Mouse (Mus musculus) neural tube, embryonic 13.5 days (tissue): ENCODE results near the gene Mbnl2. TPM values are rescaled to one million over a fixed set of nuclear protein-coding genes. Genes with fewer than 3 reads are reported as not detected.

Source experiments
- ATAC-seq: fragments of 200-750 bp; cut with Nextera tagmentation; 2 replicates; pipeline ENCODE4 v1.8.0; 2017; ENCODE audit warnings: low read depth, mild to moderate bottlenecking, moderate TSS enrichment, moderate library complexity
- H3K27ac ChIP-seq: fragments of 300-500 bp; sonication (generic); replicated peaks from 2 replicates; pipeline ENCODE4 v1.5.1; 2015; ENCODE audit warnings: moderate library complexity, mild to moderate bottlenecking, inconsistent platforms
- H3K27me3 ChIP-seq: fragments of 300-500 bp; sonication (generic); 2 replicates; pipeline ENCODE4 v1.6.1; 2015; ENCODE audit warnings: mild to moderate bottlenecking, inconsistent platforms
- H3K36me3 ChIP-seq: fragments of 300-500 bp; sonication (generic); 2 replicates; pipeline ENCODE4 v1.6.1; 2015; ENCODE audit warnings: mild to moderate bottlenecking, inconsistent platforms
- H3K4me1 ChIP-seq: fragments of 300-500 bp; sonication (generic); replicated peaks from 2 replicates; pipeline ENCODE4 v1.6.1; 2015; ENCODE audit warnings: inconsistent platforms
- H3K4me2 ChIP-seq: fragments of 300-500 bp; sonication (generic); 2 replicates; pipeline ENCODE4 v1.6.1; 2015; ENCODE audit warnings: inconsistent platforms, mild to moderate bottlenecking, moderate library complexity
- H3K4me3 ChIP-seq: fragments of 300-500 bp; sonication (generic); 2 replicates; pipeline ENCODE4 v1.5.1; 2015; ENCODE audit warnings: mild to moderate bottlenecking, inconsistent platforms
- H3K9ac ChIP-seq: fragments of 300-500 bp; sonication (generic); 2 replicates; pipeline ENCODE4 v1.6.1; 2015; ENCODE audit warnings: moderate library complexity, mild to moderate bottlenecking, inconsistent platforms
- H3K9me3 ChIP-seq: fragments of 300-500 bp; sonication (generic); 2 replicates; pipeline ENCODE4 v1.6.1; 2016; ENCODE audit warnings: inconsistent platforms
- WGBS: fragments of 180-500 bp; shearing (Covaris S2); methylation state at CpG from one replicate; pipeline ENCODE4 v1.1.7; 2015; 5-methylcytosine and 5-hydroxymethylcytosine counted together
- polyA plus RNA-seq: library from polyadenylated mRNA; unstranded; fragments of >200 nt; fragmentation: Nextera tagmentation; extraction: Ambion mirVana; gene quantifications from 2 replicates; pipeline ENCODE4 v1.2.1, GENCODE M21; 2015

The Mbnl2 gene
- polyA plus RNA-seq, 1 experiment from 2014 or later, result 39.4 TPM

GRCm38 (mm10) chr14:120322041-120322440, 46.6 kb downstream of the Mbnl2 start:
- ATAC-seq, result no peak
- Histone ChIP-seq H3K27me3 (no peaks in the 10 kb centered on the region), H3K9me3 (no peaks in the 10 kb centered on the region), H3K4me3 (no peak overlapping the region), H3K36me3 (no peaks in the 10 kb centered on the region), H3K27ac (no peak overlapping the region), H3K9ac (no peak overlapping the region), H3K4me1 (no peaks in the 10 kb centered on the region), H3K4me2 (no peak overlapping the region)
- 91% methylated on average over 8 of the region's 8 CpGs for WGBS

GRCm38 (mm10) chr14:120323111-120323510, 47.6 kb downstream of the Mbnl2 start:
- no peak overlapping the region for H3K9ac ChIP-seq
- WGBS, result 90% methylated on average over 1 of the region's 1 CpGs
- no peaks in the 10 kb centered on the region for H3K9me3 ChIP-seq
- H3K36me3 ChIP-seq, result no peaks in the 10 kb centered on the region
- no peak overlapping the region for H3K27ac ChIP-seq
- no peak overlapping the region for H3K4me2 ChIP-seq
- no peaks in the 10 kb centered on the region for H3K27me3 ChIP-seq
- no peaks in the 10 kb centered on the region for H3K4me1 ChIP-seq
- ATAC-seq, result no peak
- H3K4me3 ChIP-seq, result no peak overlapping the region

GRCm38 (mm10) chr14:120324061-120324791, 48.8 kb downstream of the Mbnl2 start:
- no peak overlapping the region for H3K4me2 ChIP-seq
- H3K36me3 ChIP-seq, result no peaks in the 10 kb centered on the region
- H3K9ac ChIP-seq, result no peak overlapping the region
- whole genome bisulfite sequencing, result 93% methylated on average over 8 of the region's 8 CpGs
- no peak overlapping the region for H3K27ac ChIP-seq
- H3K9me3 ChIP-seq, result no peaks in the 10 kb centered on the region
- no peak for ATAC-seq
- H3K4me1 ChIP-seq, result no peaks in the 10 kb centered on the region
- H3K4me3 ChIP-seq, result no peak overlapping the region
- H3K27me3 ChIP-seq, result no peaks in the 10 kb centered on the region

- no peak for ATAC-seq
- H3K27me3 ChIP-seq, result no peaks in the 10 kb centered on the region
- no peaks in the 10 kb centered on the region for H3K4me1 ChIP-seq
- H3K36me3 ChIP-seq, result no peaks in the 10 kb centered on the region
- no peak overlapping the region for H3K9ac ChIP-seq
- H3K27ac ChIP-seq, result no peak overlapping the region
- no peaks in the 10 kb centered on the region for H3K9me3 ChIP-seq
- H3K4me3 ChIP-seq, result no peak overlapping the region
- WGBS, result 92% methylated on average over 19 of the region's 19 CpGs
- H3K4me2 ChIP-seq, result no peak overlapping the region
Observed at GRCm38 (mm10) chr14:120324883-120325480, 49.5 kb downstream of the Mbnl2 start.

GRCm38 (mm10) chr14:120325673-120326072, 50.2 kb downstream of the Mbnl2 start:
- ATAC-seq, result no peak
- WGBS, result 84% methylated on average over 5 of the region's 5 CpGs
- no peaks in the 10 kb centered on the region for H3K27me3 ChIP-seq
- H3K27ac ChIP-seq, result no peak overlapping the region
- H3K36me3 ChIP-seq, result no peaks in the 10 kb centered on the region
- H3K4me2 ChIP-seq, result no peak overlapping the region
- H3K4me3 ChIP-seq, result no peak overlapping the region
- no peaks in the 10 kb centered on the region for H3K9me3 ChIP-seq
- no peak overlapping the region for H3K9ac ChIP-seq
- H3K4me1 ChIP-seq, result peaks cover 6% of the 10 kb centered on the region; the same call in 1 of the 2 replicates

- Histone ChIP-seq H3K27me3 (no peaks in the 10 kb centered on the region), H3K36me3 (no peaks in the 10 kb centered on the region), H3K9ac (no peak overlapping the region), H3K27ac (no peak overlapping the region), H3K4me3 (no peak overlapping the region), H3K9me3 (no peaks in the 10 kb centered on the region), H3K4me1 (peaks cover 22% of the 10 kb centered on the region), H3K4me2 (no peak overlapping the region)
- 69% methylated on average over 12 of the region's 12 CpGs for WGBS
- ATAC-seq, result no peak
Observed at GRCm38 (mm10) chr14:120330454-120330853, 55.0 kb downstream of the Mbnl2 start.

- ATAC-seq, result no peak
- H3K4me3 ChIP-seq, result no peak overlapping the region
- no peak overlapping the region for H3K27ac ChIP-seq
- no peaks in the 10 kb centered on the region for H3K36me3 ChIP-seq
- H3K4me2 ChIP-seq, result no peak overlapping the region
- H3K9me3 ChIP-seq, result no peaks in the 10 kb centered on the region
- H3K4me1 ChIP-seq, result peaks cover 25% of the 10 kb centered on the region
- WGBS, result 83% methylated on average over 13 of the region's 13 CpGs
- H3K27me3 ChIP-seq, result no peaks in the 10 kb centered on the region
- no peak overlapping the region for H3K9ac ChIP-seq
Observed at GRCm38 (mm10) chr14:120330881-120331514, 55.5 kb downstream of the Mbnl2 start.

GRCm38 (mm10) chr14:120333465-120334243, 58.2 kb downstream of the Mbnl2 start:
- WGBS, result 87% methylated on average over 15 of the region's 15 CpGs
- H3K4me1 ChIP-seq, result peaks cover 49% of the 10 kb centered on the region
- no peaks in the 10 kb centered on the region for H3K36me3 ChIP-seq
- no peaks in the 10 kb centered on the region for H3K9me3 ChIP-seq
- no peaks in the 10 kb centered on the region for H3K27me3 ChIP-seq
- no peak overlapping the region for H3K27ac ChIP-seq
- no peak overlapping the region for H3K4me2 ChIP-seq
- H3K9ac ChIP-seq, result no peak overlapping the region
- H3K4me3 ChIP-seq, result no peak overlapping the region
- no peak; the same call in 1 of the 2 replicates for ATAC-seq

GRCm38 (mm10) chr14:120335366-120335765, 59.9 kb downstream of the Mbnl2 start:
- no peak for ATAC-seq
- no peaks in the 10 kb centered on the region for H3K9me3 ChIP-seq
- no peak overlapping the region for H3K4me3 ChIP-seq
- no peak overlapping the region for H3K27ac ChIP-seq
- H3K4me1 ChIP-seq, result peaks cover 46% of the 10 kb centered on the region
- no peaks in the 10 kb centered on the region for H3K36me3 ChIP-seq
- 78% methylated on average over 9 of the region's 9 CpGs for WGBS
- no peaks in the 10 kb centered on the region for H3K27me3 ChIP-seq
- H3K4me2 ChIP-seq, result no peak overlapping the region
- H3K9ac ChIP-seq, result no peak overlapping the region

GRCm38 (mm10) chr14:120335871-120336270, 60.4 kb downstream of the Mbnl2 start:
- 69% methylated on average over 6 of the region's 6 CpGs for WGBS
- Histone ChIP-seq H3K4me3 (no peak overlapping the region), H3K4me2 (no peak overlapping the region), H3K9me3 (no peaks in the 10 kb centered on the region), H3K36me3 (no peaks in the 10 kb centered on the region), H3K9ac (no peak overlapping the region), H3K27me3 (no peaks in the 10 kb centered on the region), H3K27ac (no peak overlapping the region), H3K4me1 (peaks cover 41% of the 10 kb centered on the region)
- ATAC-seq, result no peak

GRCm38 (mm10) chr14:120336380-120336779, 60.9 kb downstream of the Mbnl2 start:
- Histone ChIP-seq H3K4me1 (peaks cover 39% of the 10 kb centered on the region), H3K4me3 (no peak overlapping the region), H3K27me3 (no peaks in the 10 kb centered on the region), H3K9ac (no peak overlapping the region), H3K9me3 (no peaks in the 10 kb centered on the region), H3K27ac (no peak overlapping the region), H3K36me3 (no peaks in the 10 kb centered on the region), H3K4me2 (no peak overlapping the region)
- ATAC-seq, result no peak
- WGBS, result 40% methylated on average over 7 of the region's 7 CpGs

GRCm38 (mm10) chr14:120336841-120337240, 61.4 kb downstream of the Mbnl2 start:
- 82% methylated on average over 8 of the region's 8 CpGs for WGBS
- H3K9me3 ChIP-seq, result no peaks in the 10 kb centered on the region
- H3K9ac ChIP-seq, result no peak overlapping the region
- no peak overlapping the region for H3K4me2 ChIP-seq
- H3K36me3 ChIP-seq, result no peaks in the 10 kb centered on the region
- ATAC-seq, result no peak
- no peak overlapping the region for H3K27ac ChIP-seq
- H3K27me3 ChIP-seq, result no peaks in the 10 kb centered on the region
- no peak overlapping the region for H3K4me3 ChIP-seq
- H3K4me1 ChIP-seq, result peaks cover 39% of the 10 kb centered on the region
